Mouse (Mus musculus) kidney, adult 9 months (tissue): ENCODE measurements around the gene Vmn1r131.
"Not testable (repeated sequence)": the region's sequence is repeated elsewhere in the genome, so short reads cannot be mapped to it uniquely, and the experiment has no call there.

Experiments used
- DNase-seq: peaks from one replicate; pipeline ENCODE4 v3.0.0; 2022

The Vmn1r131 gene

GRCm38 (mm10) chr7:21545990-21546389 is at the start of gene Vmn1r131:
Gene Vmn1r131 (minus strand): TSS chr7:21546090.
- not testable (repeated sequence) for DNase-seq

DNA sequence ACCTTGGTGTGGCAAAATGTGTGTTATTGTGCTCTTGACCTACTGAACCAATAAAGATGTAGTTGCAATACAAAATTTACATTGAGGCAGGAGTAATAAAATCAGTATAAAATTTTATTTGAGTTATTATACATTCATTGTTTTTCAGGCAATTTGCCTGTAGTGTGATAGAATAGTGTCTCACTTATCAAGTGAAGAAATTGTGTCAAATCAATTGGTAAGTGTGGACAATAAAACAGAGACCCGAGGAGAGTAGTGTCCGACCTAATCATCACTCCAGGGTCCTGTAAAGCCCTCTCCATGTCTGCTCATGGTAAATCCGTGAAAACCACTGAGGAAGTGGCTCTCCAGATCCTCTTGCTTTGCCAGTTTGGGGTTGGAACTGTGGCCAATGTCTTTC is 34.4 kb downstream of the Vmn1r131 start, which contains the start of gene Vmn1r130:
Vmn1r130 (plus strand) TSS at position 301 of the 400 bp plus-strand sequence.
- not testable (repeated sequence) for DNase-seq
